Mouse (Mus musculus) forebrain, embryonic 13.5 days (tissue): Measurements from ENCODE around the gene Txnl4b. TPM values are rescaled to one million over a fixed set of nuclear protein-coding genes. Genes with fewer than 3 reads are reported as not detected.

ENCODE experiments used
- ATAC-seq: fragments of 200-750 bp; cut with Nextera tagmentation; 2 replicates; pipeline ENCODE4 v1.8.0; 2017
- H3K27ac ChIP-seq: fragments of 300-500 bp; sonication (generic); 2 replicates; pipeline ENCODE4 v1.5.1; 2015; ENCODE audit warnings: inconsistent platforms, mild to moderate bottlenecking, moderate library complexity
- H3K27me3 ChIP-seq: fragments of 300-500 bp; sonication (generic); 2 replicates; pipeline ENCODE4 v1.6.1; 2015; ENCODE audit warnings: mild to moderate bottlenecking, inconsistent platforms
- H3K36me3 ChIP-seq: fragments of 300-500 bp; sonication (generic); 2 replicates; pipeline ENCODE4 v1.6.1; 2015; ENCODE audit warnings: mild to moderate bottlenecking, inconsistent platforms; ENCODE audit not compliant: poor library complexity, severe bottlenecking
- H3K4me1 ChIP-seq: fragments of 300-500 bp; sonication (generic); 2 replicates; pipeline ENCODE4 v1.6.1; 2015; ENCODE audit warnings: inconsistent platforms
- H3K4me2 ChIP-seq: fragments of 300-500 bp; sonication (generic); 2 replicates; pipeline ENCODE4 v1.6.1; 2015; ENCODE audit warnings: inconsistent platforms, mild to moderate bottlenecking, moderate library complexity
- H3K4me3 ChIP-seq: fragments of 300-500 bp; sonication (generic); 2 replicates; pipeline ENCODE4 v1.5.1; 2015; ENCODE audit warnings: mild to moderate bottlenecking, inconsistent platforms
- H3K9ac ChIP-seq: fragments of 300-500 bp; sonication (generic); 2 replicates; pipeline ENCODE4 v1.6.1; 2015; ENCODE audit warnings: mild to moderate bottlenecking, inconsistent platforms
- H3K9me3 ChIP-seq: fragments of 300-500 bp; sonication (generic); replicated peaks from 2 replicates; pipeline ENCODE4 v1.6.1; 2016; ENCODE audit warnings: inconsistent platforms
- WGBS: fragments of 180-500 bp; shearing (Covaris S2); methylation state at CpG from one replicate; pipeline ENCODE4 v1.1.7; 2015; 5-methylcytosine and 5-hydroxymethylcytosine counted together
- polyA plus RNA-seq: library from polyadenylated mRNA; unstranded; fragments of >200 nt; fragmentation: Nextera tagmentation; extraction: Ambion mirVana; gene quantifications from 2 replicates; pipeline ENCODE4 v1.2.1, GENCODE M21; 2015

Gene Txnl4b
- polyA plus RNA-seq, 1 experiment from 2014 or later, result 29.8 TPM

DNA sequence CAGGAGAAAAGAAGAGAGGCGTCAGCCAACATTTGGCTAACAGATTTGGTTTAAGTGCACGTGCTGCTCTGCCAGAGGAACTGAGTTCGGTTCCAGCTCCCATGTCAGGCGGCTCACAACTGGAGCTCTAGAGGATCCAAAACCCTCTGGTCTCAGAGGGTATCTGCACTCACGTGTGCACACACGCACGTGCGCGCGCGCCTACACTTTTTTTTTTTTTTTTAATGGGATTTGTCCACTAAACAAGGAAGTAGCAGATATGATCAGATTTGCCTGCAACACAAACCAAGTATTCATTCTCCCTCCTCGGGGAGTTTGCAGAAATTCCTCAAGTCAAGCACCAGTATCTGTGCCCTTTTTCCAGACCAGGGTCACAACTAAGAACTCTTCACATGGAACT is 42.0 kb downstream of the Txnl4b start:
- ATAC-seq, result no peak
- H3K9me3 ChIP-seq, result no peaks in the 10 kb centered on the region
- peak overlapping the region; percentile 98; the same call in 1 of the 2 replicates for H3K27ac ChIP-seq
- peaks cover 14% of the 10 kb centered on the region for H3K4me1 ChIP-seq
- 11% methylated on average over 12 of the region's 12 CpGs for WGBS
- peaks cover 3% of the 10 kb centered on the region; the same call in 1 of the 2 replicates for H3K27me3 ChIP-seq
- peak overlapping the region; percentile 86 for H3K9ac ChIP-seq
- peak overlapping the region; percentile 60 for H3K4me3 ChIP-seq
- H3K36me3 ChIP-seq, result peaks cover 24% of the 10 kb centered on the region
- peak overlapping the region; percentile 81 for H3K4me2 ChIP-seq

DNA sequence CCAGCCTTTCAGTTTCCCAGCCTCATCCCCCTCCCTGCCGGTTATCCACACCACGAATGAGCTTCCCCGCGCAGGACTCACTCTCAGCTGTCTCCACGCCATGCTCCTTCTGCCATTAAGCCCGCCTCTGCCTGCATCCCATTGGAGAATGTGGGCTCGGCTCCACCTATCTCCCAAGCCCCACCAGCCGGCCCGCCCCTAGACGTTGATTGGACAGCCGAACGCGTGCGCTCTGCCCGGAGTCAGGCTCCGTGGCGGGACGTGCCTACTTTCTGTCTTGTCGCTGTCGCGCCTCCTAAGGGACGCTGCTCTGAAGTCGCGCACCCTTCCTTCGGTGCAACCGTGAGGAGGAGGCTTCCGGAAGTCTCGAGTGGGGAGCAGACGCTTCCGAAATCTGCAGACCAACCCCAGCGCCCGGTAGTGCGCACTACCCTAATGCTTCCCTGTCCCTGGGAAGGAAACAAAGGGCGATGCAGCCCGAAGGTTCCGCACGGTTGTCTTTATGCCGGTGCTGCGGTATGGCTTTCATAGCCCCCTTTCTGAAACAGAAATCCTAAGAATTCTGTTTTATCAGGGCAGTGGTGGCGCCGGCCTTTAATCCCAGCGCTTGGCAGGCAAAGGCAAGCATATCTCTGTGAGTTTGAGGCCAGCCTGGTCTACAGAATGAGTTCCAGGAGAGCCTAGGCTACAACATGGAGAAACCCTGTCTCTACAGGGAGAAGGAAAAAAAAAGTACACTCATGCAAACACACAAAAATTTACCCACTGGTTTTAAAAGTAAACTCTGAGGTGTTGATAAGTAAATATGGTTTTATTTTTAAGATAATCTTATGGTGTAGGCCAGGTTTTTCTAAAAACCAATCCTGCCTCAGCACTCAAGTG is 42.8 kb downstream of the Txnl4b start, which contains the start of gene Dhodh:
Dhodh (minus strand) TSS at position 403 of the 882 bp plus-strand sequence.
- Histone ChIP-seq H3K4me3 (peak within 1 kb of the TSS; percentile 60), H3K27ac (peak within 1 kb of the TSS; percentile 98), H3K27me3 (peaks cover 3% of the 10 kb centered on the region; the same call in 1 of the 2 replicates), H3K4me2 (peak within 1 kb of the TSS; percentile 81), H3K4me1 (peaks cover 14% of the 10 kb centered on the region), H3K9ac (peak within 1 kb of the TSS; percentile 86), H3K36me3 (peaks cover 15% of the 10 kb centered on the region), H3K9me3 (no peaks in the 10 kb centered on the region)
- under 1% methylated on average over 42 of the region's 42 CpGs for WGBS
- peak; percentile 100 for ATAC-seq

DNA sequence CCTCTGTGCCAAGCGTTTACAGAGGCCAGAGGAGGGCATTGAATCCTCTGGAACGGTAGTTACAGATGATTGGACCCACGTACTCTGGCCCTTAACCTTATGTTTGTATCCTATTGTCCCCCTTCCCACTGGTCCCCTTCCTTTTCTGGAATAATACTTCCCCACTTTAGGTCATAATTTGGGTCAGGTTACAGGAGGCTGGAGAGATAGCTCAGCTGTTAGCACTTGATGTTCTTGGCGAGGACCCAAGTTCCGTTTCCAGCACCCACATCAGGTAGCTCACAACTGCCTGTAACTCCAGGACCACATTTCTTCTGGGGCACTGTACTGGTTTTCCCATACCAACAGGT is 43.4 kb downstream of the Txnl4b start:
- peaks cover 3% of the 10 kb centered on the region; the same call in 1 of the 2 replicates for H3K27me3 ChIP-seq
- H3K4me1 ChIP-seq, result peaks cover 14% of the 10 kb centered on the region
- peak overlapping the region; percentile 81 for H3K4me2 ChIP-seq
- peak overlapping the region; percentile 98 for H3K27ac ChIP-seq
- peaks cover 9% of the 10 kb centered on the region for H3K36me3 ChIP-seq
- 22% methylated on average over 5 of the region's 5 CpGs for WGBS
- H3K9ac ChIP-seq, result peak overlapping the region; percentile 86
- no peak for ATAC-seq
- peak overlapping the region; percentile 60 for H3K4me3 ChIP-seq
- no peaks in the 10 kb centered on the region for H3K9me3 ChIP-seq

DNA sequence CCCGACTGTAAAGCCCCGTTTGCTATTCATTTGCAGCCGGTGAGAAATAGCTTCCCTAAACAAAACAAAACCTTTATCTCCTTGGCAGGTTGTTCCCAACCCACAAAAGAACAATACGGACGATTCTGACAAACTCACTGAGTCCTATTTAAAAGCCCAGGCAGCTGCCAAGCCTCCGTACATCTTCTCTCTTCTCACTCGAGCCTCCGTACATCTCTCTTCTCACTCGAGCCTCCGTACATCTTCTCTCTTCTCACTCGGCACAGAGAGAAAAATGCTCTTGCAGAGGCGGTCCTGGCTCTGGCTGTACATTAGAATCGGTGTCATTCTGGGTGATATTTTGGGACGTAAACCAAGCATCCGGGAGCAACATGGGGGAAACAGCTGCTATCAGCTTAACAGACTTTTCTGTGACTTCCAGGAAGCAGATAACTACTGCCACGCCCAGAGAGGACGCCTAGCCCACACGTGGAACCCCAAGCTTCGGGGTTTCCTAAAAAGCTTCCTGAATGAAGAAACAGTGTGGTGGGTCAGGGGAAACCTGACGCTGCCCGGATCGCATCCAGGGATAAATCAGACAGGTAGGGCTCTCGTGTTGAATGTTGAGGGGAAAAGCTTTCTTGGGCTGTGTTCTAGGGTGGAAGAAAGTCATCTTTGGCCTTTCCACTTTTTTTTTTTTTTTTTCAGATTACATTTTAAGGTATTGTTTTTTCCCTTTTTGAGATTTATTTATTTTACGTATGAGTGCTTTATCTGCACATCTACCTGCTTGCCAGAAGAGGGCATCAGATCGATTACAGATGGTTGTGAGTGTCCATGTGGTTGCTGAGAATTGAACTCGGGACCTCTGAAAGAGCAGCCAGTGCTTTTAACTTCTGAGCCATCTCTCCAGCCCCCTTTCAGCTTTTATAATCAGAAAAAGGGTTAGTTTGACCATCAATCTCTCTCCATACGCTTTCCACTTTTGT is 48.8 kb downstream of the Txnl4b start, which contains the start of gene Pkd1l3:
Pkd1l3 (plus strand) TSS at position 275 of the 968 bp plus-strand sequence.
- no peak within 1 kb of the TSS for H3K4me3 ChIP-seq
- WGBS, result 65% methylated on average over 27 of the region's 27 CpGs
- ATAC-seq, result no peak

DNA sequence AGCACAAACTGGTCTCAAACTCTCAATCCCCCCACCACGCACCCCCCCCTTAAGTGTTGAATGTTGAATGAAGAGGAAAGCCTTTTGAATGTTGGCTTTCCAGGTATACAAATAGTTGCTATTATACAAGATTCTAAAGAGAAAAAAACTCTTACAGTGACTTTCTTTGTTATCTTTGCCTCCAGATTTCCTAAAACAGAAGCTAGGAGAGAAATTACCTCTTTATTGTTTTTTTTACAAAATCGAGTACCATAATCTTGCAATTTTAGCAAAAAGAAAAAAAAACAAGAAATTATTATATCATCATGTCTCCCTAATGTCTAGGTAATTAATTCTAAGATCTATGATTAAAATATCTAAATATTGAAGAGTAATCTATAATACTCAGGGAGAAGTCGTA is 49.9 kb downstream of the Txnl4b start:
- no peaks in the 10 kb centered on the region for H3K9me3 ChIP-seq
- WGBS, result 91% methylated on average over 3 of the region's 3 CpGs
- no peak overlapping the region for H3K4me2 ChIP-seq
- H3K36me3 ChIP-seq, result no peaks in the 10 kb centered on the region
- no peak overlapping the region for H3K4me3 ChIP-seq
- ATAC-seq, result no peak
- H3K27ac ChIP-seq, result no peak overlapping the region
- no peak overlapping the region for H3K9ac ChIP-seq
- no peaks in the 10 kb centered on the region for H3K4me1 ChIP-seq
- H3K27me3 ChIP-seq, result peaks cover 3% of the 10 kb centered on the region; the same call in 1 of the 2 replicates

More for the DNA sequence above, 48.8 kb downstream of the Txnl4b start, which contains the start of gene Pkd1l3:
- Histone ChIP-seq H3K9ac (no peak within 1 kb of the TSS), H3K27me3 (peaks cover 3% of the 10 kb centered on the region; the same call in 1 of the 2 replicates), H3K4me2 (peak within 1 kb of the TSS; percentile 14; the same call in 1 of the 2 replicates), H3K27ac (no peak within 1 kb of the TSS), H3K9me3 (no peaks in the 10 kb centered on the region), H3K4me1 (no peaks in the 10 kb centered on the region; the same call in 1 of the 2 replicates), H3K36me3 (no peaks in the 10 kb centered on the region)

Other genes starting within 250 kb of the Txnl4b start
- 0.32 and 0.44 TPM in 2 replicates for gene Pmfbp1, start 71.9 kb upstream of the Txnl4b start, polyA plus RNA-seq
- 23.3 and 26.0 TPM in 2 replicates for gene Dhx38, start within 50 bp of the Txnl4b start, polyA plus RNA-seq
- gene Hp, start 13.3 kb downstream of the Txnl4b start, polyA plus RNA-seq, result 0.53 TPM in 1 of 2 replicates, not detected in the other
- gene Dhodh, start 42.8 kb downstream of the Txnl4b start, polyA plus RNA-seq, result 33.7 and 37.7 TPM in 2 replicates
- 0.09 and 0.12 TPM in 2 replicates for gene Pkd1l3, start 48.6 kb downstream of the Txnl4b start, polyA plus RNA-seq
- 165 and 177 TPM in 2 replicates for gene Ist1, start 127.4 kb downstream of the Txnl4b start, polyA plus RNA-seq
- gene Zfp821, start 139.7 kb downstream of the Txnl4b start, polyA plus RNA-seq, result 71.3 and 73.1 TPM in 2 replicates
- 4.0 and 4.6 TPM in 2 replicates for gene Atxn1l, start 171.8 kb downstream of the Txnl4b start, polyA plus RNA-seq
- gene Ap1g1, start 212.7 kb downstream of the Txnl4b start, polyA plus RNA-seq, result 45.7 and 50.6 TPM in 2 replicates